Mouse (Mus musculus) kidney, postnatal 0 days (tissue): ENCODE measurements around the gene Tbx10. TPM values are rescaled to one million over a fixed set of nuclear protein-coding genes. Genes with fewer than 3 reads are reported as not detected.
"Not testable (repeated sequence)": the region's sequence is repeated elsewhere in the genome, so short reads cannot be mapped to it uniquely, and the experiment has no call there.

Source experiments
- ATAC-seq: fragments of 200-750 bp; cut with Nextera tagmentation; replicated peaks from 2 replicates; pipeline ENCODE4 v1.8.0; 2017; ENCODE audit warnings: low read depth, moderate number of reproducible peaks, moderate TSS enrichment, moderate library complexity; ENCODE audit not compliant: low FRiP score
- DNase-seq: peaks from one replicate; pipeline ENCODE4 v3.0.0-alpha.2; 2016; ENCODE audit warnings: low spot score
- H3K27ac ChIP-seq: fragments of 300-500 bp; sonication (generic); 2 replicates; pipeline ENCODE4 v1.5.1; 2014; ENCODE audit warnings: mild to moderate bottlenecking
- H3K27me3 ChIP-seq: fragments of 300-500 bp; sonication (generic); 2 replicates; pipeline ENCODE4 v1.6.1; 2014; ENCODE audit warnings: low read length, mixed read lengths; ENCODE audit not compliant: insufficient read depth
- H3K36me3 ChIP-seq: fragments of 300-500 bp; sonication (generic); 2 replicates; pipeline ENCODE4 v1.6.1; 2014; ENCODE audit warnings: low read length, mixed read lengths; ENCODE audit not compliant: insufficient read depth
- H3K4me1 ChIP-seq: fragments of 300-500 bp; sonication (generic); replicated peaks from 2 replicates; pipeline ENCODE4 v1.6.1; 2014; ENCODE audit warnings: antibody characterized with exemption, low read length, mixed read lengths; ENCODE audit not compliant: insufficient read depth
- H3K4me2 ChIP-seq: fragments of 300-500 bp; sonication (generic); 2 replicates; pipeline ENCODE4 v1.6.1; 2014; ENCODE audit warnings: mild to moderate bottlenecking, low read length, moderate library complexity, mixed read lengths
- H3K4me3 ChIP-seq: fragments of 300-500 bp; sonication (generic); replicated peaks from 2 replicates; pipeline ENCODE4 v1.5.1; 2014; ENCODE audit warnings: low read depth, low read length
- H3K9ac ChIP-seq: fragments of 300-500 bp; sonication (generic); 2 replicates; pipeline ENCODE4 v1.6.1; 2014; ENCODE audit warnings: low read depth, low read length
- H3K9me3 ChIP-seq: fragments of 300-500 bp; sonication (generic); replicated peaks from 2 replicates; pipeline ENCODE4 v1.6.1; 2016; ENCODE audit warnings: low read length, inconsistent platforms, mixed read lengths
- CTCF ChIP-seq: IDR thresholded peaks from 2 replicates; pipeline ENCODE4 v1.5.1; 2016; ENCODE audit warnings: antibody characterized with exemption, low read depth, mild to moderate bottlenecking, moderate library complexity
- WGBS: fragments of 180-500 bp; shearing (Covaris S2); extraction: QIAGEN DNeasy Blood & Tissue Kit; methylation state at CpG from one replicate; pipeline ENCODE4 v1.1.7; 2014; 5-methylcytosine and 5-hydroxymethylcytosine counted together
- polyA plus RNA-seq: library from polyadenylated mRNA; unstranded; fragments of >200 nt; fragmentation: Nextera tagmentation; extraction: Ambion mirVana; gene quantifications from 2 replicates; pipeline ENCODE4 v1.2.1, GENCODE M21; 2015

The Tbx10 gene
- polyA plus RNA-seq, 1 experiment from 2014 or later: 2.4 TPM

GRCm38 (mm10) chr19:4042124-4042523 is 49.6 kb downstream of the Tbx10 start:
- Histone ChIP-seq H3K4me1 (0 out of 2 replicates have a peak, but pooled peaks cover 4% of the 10 kb centered on the region), H3K27ac (no peak overlapping the region), H3K9me3 (no peaks in the 10 kb centered on the region), H3K9ac (no peak overlapping the region), H3K4me3 (no peak overlapping the region), H3K4me2 (no peak overlapping the region), H3K36me3 (no peaks in the 10 kb centered on the region), H3K27me3 (no peaks in the 10 kb centered on the region)
- DNase-seq: no peak
- ATAC-seq: no peak
- WGBS: 70% methylated on average over 14 of the region's 14 CpGs
- no peak for TF ChIP-seq CTCF

- H3K9me3 ChIP-seq, H3K4me2 ChIP-seq, H3K4me1 ChIP-seq, H3K36me3 ChIP-seq, H3K4me3 ChIP-seq, H3K27ac ChIP-seq, H3K9ac ChIP-seq, ATAC-seq, DNase-seq, H3K27me3 ChIP-seq: not testable (repeated sequence)
- 87% methylated on average over 5 of the region's 5 CpGs for WGBS
These were observed 51.6 kb downstream of the Tbx10 start for GRCm38 (mm10) chr19:4044109-4044508.

- H3K4me2 ChIP-seq: peak within 1 kb of the TSS; percentile 27
- H3K4me1 ChIP-seq: no peaks in the 10 kb centered on the region
- no peaks in the 10 kb centered on the region for H3K9me3 ChIP-seq
- 38% methylated on average over 16 of the region's 16 CpGs for WGBS
- ATAC-seq (peak; percentile 59), DNase-seq (peak; percentile 84)
- peak; percentile 55 for TF ChIP-seq CTCF
- no peak within 1 kb of the TSS for H3K4me3 ChIP-seq
- H3K36me3 ChIP-seq: no peaks in the 10 kb centered on the region
- H3K27me3 ChIP-seq: no peaks in the 10 kb centered on the region
- no peak within 1 kb of the TSS for H3K9ac ChIP-seq
- 0 out of 2 replicates have a peak within 1 kb of the TSS, but pooled peaks have one; percentile 2 for H3K27ac ChIP-seq
These were observed 53.7 kb downstream of the Tbx10 start, which contains the start of gene Gstp2 for GRCm38 (mm10) chr19:4045966-4046865. Gstp2 (minus strand) TSS chr19:4046023.

- H3K27ac ChIP-seq: no peak overlapping the region
- H3K4me3 ChIP-seq: no peak overlapping the region
- 78% methylated on average over 8 of the region's 8 CpGs for WGBS
- DNase-seq (no peak), ATAC-seq (no peak)
- H3K27me3 ChIP-seq: no peaks in the 10 kb centered on the region
- H3K4me2 ChIP-seq: no peak overlapping the region
- no peak overlapping the region for H3K9ac ChIP-seq
- H3K9me3 ChIP-seq: no peaks in the 10 kb centered on the region
- no peaks in the 10 kb centered on the region for H3K36me3 ChIP-seq
- no peak for TF ChIP-seq CTCF
- H3K4me1 ChIP-seq: no peaks in the 10 kb centered on the region
These were observed 54.3 kb downstream of the Tbx10 start for GRCm38 (mm10) chr19:4046866-4047254.

- Histone ChIP-seq H3K4me1 (no peaks in the 10 kb centered on the region), H3K36me3 (no peaks in the 10 kb centered on the region), H3K9me3 (no peaks in the 10 kb centered on the region), H3K9ac (no peak overlapping the region), H3K4me3 (no peak overlapping the region), H3K27ac (no peak overlapping the region), H3K27me3 (no peaks in the 10 kb centered on the region), H3K4me2 (no peak overlapping the region)
- peak; percentile 91 for DNase-seq
- no peak for ATAC-seq
- TF ChIP-seq CTCF: peak; percentile 87
- 18% methylated on average over 4 of the region's 4 CpGs for WGBS
These were observed 55.3 kb downstream of the Tbx10 start for GRCm38 (mm10) chr19:4047859-4048258.

GRCm38 (mm10) chr19:4049069-4049468 is 56.5 kb downstream of the Tbx10 start:
- not testable (repeated sequence) for H3K4me3 ChIP-seq, ATAC-seq, H3K4me2 ChIP-seq, H3K4me1 ChIP-seq, H3K9me3 ChIP-seq, H3K27ac ChIP-seq, H3K9ac ChIP-seq, DNase-seq, H3K36me3 ChIP-seq, H3K27me3 ChIP-seq
- WGBS: 74% methylated on average over 5 of the region's 5 CpGs
- peak; percentile 44 for TF ChIP-seq CTCF

Other genes with a start within 250 kb of the Tbx10 start
- 19.5 and 20.0 TPM in 2 replicates for gene Kmt5b, start 225.3 kb upstream of the Tbx10 start, polyA plus RNA-seq
- gene Chka, start 141.0 kb upstream of the Tbx10 start, polyA plus RNA-seq: 53.0 and 54.7 TPM in 2 replicates
- 31.4 and 33.0 TPM in 2 replicates for gene Tcirg1, start 85.6 kb upstream of the Tbx10 start, polyA plus RNA-seq
- gene Ndufs8, start 80.0 kb upstream of the Tbx10 start, polyA plus RNA-seq: 417 and 423 TPM in 2 replicates
- 3.8 and 3.9 TPM in 2 replicates for gene Aldh3b1, start 62.9 kb upstream of the Tbx10 start, polyA plus RNA-seq
- gene Unc93b1, start 57.6 kb upstream of the Tbx10 start, polyA plus RNA-seq: 24.2 and 25.5 TPM in 2 replicates
- gene Aldh3b3, start 34.1 kb upstream of the Tbx10 start, polyA plus RNA-seq: 0.07 TPM in 1 of 2 replicates, not detected in the other
- 4.2 and 5.8 TPM in 2 replicates for gene Aldh3b2, start 20.4 kb upstream of the Tbx10 start, polyA plus RNA-seq
- gene Acy3, start 6.2 kb upstream of the Tbx10 start, polyA plus RNA-seq: 83.9 and 92.6 TPM in 2 replicates
- 52.2 and 54.1 TPM in 2 replicates for gene Nudt8, start 7.8 kb downstream of the Tbx10 start, polyA plus RNA-seq
- 1.3 and 1.7 TPM in 2 replicates for gene Gm49405, start 7.9 kb downstream of the Tbx10 start, polyA plus RNA-seq
- 2.6 and 2.8 TPM in 2 replicates for gene Doc2g, start 10.6 kb downstream of the Tbx10 start, polyA plus RNA-seq
- 294 and 318 TPM in 2 replicates for gene Ndufv1, start 20.1 kb downstream of the Tbx10 start, polyA plus RNA-seq
- 441 and 464 TPM in 2 replicates for gene Gstp1, start 45.2 kb downstream of the Tbx10 start, polyA plus RNA-seq
- gene Gstp2, start 53.3 kb downstream of the Tbx10 start, polyA plus RNA-seq: 3.1 and 4.4 TPM in 2 replicates
- gene Gstp3, start 66.8 kb downstream of the Tbx10 start, polyA plus RNA-seq: not detected in 2 replicates
- gene Cabp2, start 88.8 kb downstream of the Tbx10 start, polyA plus RNA-seq: 2.2 and 2.4 TPM in 2 replicates
- 107 TPM in 2 replicates for gene Cdk2ap2, start 104.4 kb downstream of the Tbx10 start, polyA plus RNA-seq
- 12.2 and 13.9 TPM in 2 replicates for gene Pitpnm1, start 107.2 kb downstream of the Tbx10 start, polyA plus RNA-seq
- 83.2 and 84.2 TPM in 2 replicates for gene Aip, start 133.1 kb downstream of the Tbx10 start, polyA plus RNA-seq
- 0.03 TPM in 1 of 2 replicates, not detected in the other for gene Gpr152, start 147.0 kb downstream of the Tbx10 start, polyA plus RNA-seq
- 0.08 and 0.13 TPM in 2 replicates for gene Cabp4, start 151.3 kb downstream of the Tbx10 start, polyA plus RNA-seq
- 161 and 164 TPM in 2 replicates for gene Coro1b, start 155.9 kb downstream of the Tbx10 start, polyA plus RNA-seq
- 0.82 and 0.91 TPM in 2 replicates for gene Ptprcap, start 160.9 kb downstream of the Tbx10 start, polyA plus RNA-seq
- 42.4 and 49.0 TPM in 2 replicates for gene Rps6kb2, start 170.6 kb downstream of the Tbx10 start, polyA plus RNA-seq
- gene Carns1, start 182.7 kb downstream of the Tbx10 start, polyA plus RNA-seq: 2.7 and 3.3 TPM in 2 replicates
- gene Tbc1d10c, start 198.5 kb downstream of the Tbx10 start, polyA plus RNA-seq: 3.5 and 3.9 TPM in 2 replicates
- gene Ppp1ca, start 199.3 kb downstream of the Tbx10 start, polyA plus RNA-seq: 804 and 864 TPM in 2 replicates
- 22.8 and 25.7 TPM in 2 replicates for gene Rad9a, start 208.9 kb downstream of the Tbx10 start, polyA plus RNA-seq
- gene Clcf1, start 221.5 kb downstream of the Tbx10 start, polyA plus RNA-seq: 6.5 and 6.7 TPM in 2 replicates
- gene AC109138.7, start 221.6 kb downstream of the Tbx10 start, polyA plus RNA-seq: not detected in 2 replicates
- 40.9 and 43.6 TPM in 2 replicates for gene Pold4, start 239.1 kb downstream of the Tbx10 start, polyA plus RNA-seq